Mouse (Mus musculus): ENCODE results near the gene Egfr.

The Egfr gene

DNA sequence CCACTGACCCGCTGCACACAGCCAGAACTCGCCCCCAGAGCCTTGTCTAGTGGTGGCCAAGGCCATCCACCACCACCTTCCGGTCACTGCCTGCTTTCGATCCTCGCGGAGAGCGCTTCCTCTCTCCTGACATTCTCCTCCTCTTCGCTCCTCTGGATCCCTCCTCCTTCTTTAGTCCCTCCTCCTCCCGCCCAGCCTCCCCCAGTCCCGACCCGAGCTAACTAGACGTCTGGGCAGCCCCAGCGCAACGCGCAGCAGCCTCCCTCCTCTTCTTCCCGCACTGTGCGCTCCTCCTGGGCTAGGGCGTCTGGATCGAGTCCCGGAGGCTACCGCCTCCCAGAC lies at the start of gene Egfr:
TSS of gene Egfr (plus strand) at position 197 of the 342 bp plus-strand sequence.
- in situ Hi-C loops (cut with MseI, MboI): no loop called here

DNA sequence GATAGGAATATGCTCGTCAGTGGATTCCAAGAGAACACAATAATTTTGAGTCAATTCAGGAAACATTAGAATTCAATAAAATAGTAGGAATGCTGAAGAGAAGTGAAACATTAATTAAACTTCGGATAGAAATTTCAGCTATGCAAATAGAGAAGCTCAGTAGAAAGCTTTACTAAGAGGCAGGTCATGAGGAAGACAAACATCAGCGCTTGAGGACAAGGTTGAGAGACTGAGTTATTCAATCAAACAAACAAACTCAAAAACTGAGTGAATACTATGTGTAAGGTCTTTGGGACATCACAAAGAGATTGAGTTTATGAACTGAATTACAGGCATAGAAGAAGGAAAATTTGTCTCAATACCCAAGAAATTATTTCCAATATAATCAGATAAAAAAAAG lies 48.8 kb upstream of the Egfr start:
- in situ Hi-C loops (cut with MseI, MboI): no loop called here

DNA sequence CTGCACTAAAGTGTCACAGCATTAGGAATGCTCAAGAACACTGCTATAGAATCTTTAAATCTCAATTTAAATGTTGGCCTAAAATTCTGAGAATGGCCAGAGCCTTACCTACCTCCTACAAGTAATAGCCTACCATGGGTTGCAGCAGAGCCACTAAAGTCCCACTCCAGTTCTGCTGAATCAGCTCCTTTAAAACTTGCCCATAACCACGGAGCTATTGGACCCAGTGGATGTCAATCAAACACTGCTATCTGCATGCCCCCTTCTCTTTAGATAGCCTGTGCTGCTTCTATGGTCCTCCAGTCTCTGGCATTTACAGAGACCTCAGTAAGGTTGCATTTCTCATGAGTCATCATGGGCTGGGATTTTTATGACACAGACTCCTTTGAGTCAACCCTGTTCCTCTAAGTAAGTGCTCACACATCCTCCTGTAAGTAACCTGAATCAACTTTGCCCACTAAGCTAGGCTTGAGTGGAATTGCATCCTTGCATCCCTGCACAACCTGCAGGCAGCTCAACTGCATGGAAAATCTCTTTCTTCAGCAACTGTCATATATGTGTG lies 16.8 kb upstream of the Egfr start:
- in situ Hi-C loops (cut with MseI, MboI): no loop called here

- in situ Hi-C loops (cut with MseI, MboI): no loop called here
Observed at GRCm38 (mm10) chr11:16737323-16737722, 14.7 kb upstream of the Egfr start.

- in situ Hi-C loops (cut with MseI, MboI): no loop called here
Observed at GRCm38 (mm10) chr11:16738691-16739090, 13.3 kb upstream of the Egfr start.

DNA sequence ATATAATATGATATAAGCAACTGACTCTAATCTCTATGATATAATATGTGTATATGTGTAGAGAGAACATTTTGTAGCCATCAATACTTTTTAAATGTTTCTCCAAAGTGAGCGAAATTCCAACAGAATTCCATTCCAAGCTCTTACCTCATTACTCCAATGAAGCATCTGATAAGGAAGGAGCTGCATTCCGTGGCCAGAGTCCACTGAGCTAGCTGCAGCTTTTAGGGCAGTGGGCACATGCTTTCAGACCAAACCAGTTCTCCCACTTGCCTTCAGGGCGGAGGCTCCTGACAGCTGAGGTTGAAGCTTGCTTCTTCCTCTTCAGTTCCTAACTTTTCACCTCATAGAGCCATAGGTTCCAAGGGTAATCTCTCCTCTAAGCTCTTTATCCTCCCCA lies 12.8 kb upstream of the Egfr start:
- in situ Hi-C loops (cut with MseI, MboI): no loop called here

- in situ Hi-C loops (cut with MseI, MboI): no loop called here
Observed at GRCm38 (mm10) chr11:16740691-16741611, 11.1 kb upstream of the Egfr start.

- in situ Hi-C loops (cut with MseI, MboI): no loop called here
Observed at GRCm38 (mm10) chr11:16742251-16742650, 9.8 kb upstream of the Egfr start.

DNA sequence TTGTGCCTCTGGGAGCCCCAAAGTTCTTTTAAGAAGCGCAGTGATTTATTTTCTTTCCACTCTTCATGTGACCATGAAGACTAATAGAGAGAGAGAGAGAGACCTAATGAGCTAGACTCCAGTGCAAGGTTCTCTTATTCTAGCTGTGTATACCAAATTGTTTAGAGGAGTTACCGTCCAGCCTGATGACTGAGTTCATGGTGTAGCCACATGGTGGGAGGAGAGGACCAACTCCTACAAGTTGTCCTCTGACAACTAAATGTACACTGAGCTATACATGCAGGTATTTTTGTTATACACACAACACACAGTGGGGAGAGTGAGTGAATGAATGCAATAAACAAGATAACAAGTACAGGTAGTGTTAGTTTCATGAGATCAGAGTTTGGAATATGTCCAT lies 9.2 kb upstream of the Egfr start:
- in situ Hi-C loops (cut with MseI, MboI): no loop called here

DNA sequence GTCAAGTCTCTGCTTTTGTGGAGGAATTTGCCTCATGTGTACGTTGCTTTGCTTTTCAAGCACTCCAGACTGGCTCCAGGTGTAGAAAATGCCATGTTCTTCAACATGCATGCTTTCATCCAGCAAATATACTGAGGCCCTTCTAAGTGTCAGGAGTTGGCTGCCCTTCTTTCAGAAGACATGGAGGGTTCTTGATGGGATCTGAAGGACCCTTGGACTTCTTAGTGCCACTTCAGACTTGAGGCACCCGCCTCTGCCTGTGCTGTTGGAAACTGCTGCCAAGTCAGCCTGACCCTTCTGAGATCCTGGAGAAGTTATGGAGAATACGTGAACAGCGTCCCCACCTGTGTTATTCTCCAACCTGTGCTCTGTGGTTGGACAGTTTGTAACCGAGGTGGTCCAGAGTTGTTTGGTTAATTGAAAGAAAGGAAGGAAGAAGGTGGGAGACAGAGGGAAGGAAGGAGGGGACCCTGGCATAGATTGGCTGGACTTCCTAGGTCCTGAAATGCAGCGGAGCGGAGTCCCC lies 483 bp upstream of the Egfr start:
- in situ Hi-C loops (cut with MseI, MboI): no loop called here

GRCm38 (mm10) chr11:16752349-16753153 lies 548 bp downstream of the Egfr start:
- in situ Hi-C loops (cut with MseI, MboI): no loop called here

GRCm38 (mm10) chr11:16753154-16754040 lies 1.4 kb downstream of the Egfr start:
- in situ Hi-C loops (cut with MseI, MboI): no loop called here

DNA sequence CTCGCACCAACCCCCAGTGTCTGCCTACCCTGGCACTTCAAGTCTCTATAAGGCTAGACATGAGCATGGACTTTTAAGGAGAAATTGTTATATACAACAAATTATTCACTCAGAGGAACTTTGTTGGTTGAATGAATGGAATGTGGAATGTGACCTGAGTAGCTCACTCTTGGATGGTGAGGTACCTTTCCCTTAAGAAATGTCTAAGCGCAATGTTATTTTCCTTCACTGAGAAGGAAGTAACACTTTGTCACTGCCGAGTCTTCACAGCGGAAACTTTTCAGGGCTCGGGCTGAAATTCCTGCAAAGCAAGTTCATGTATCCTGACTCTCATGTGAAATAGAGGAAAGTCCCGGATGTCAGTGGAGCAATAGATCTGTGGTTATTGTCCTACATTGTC lies 7.9 kb downstream of the Egfr start:
- in situ Hi-C loops (cut with MseI, MboI): no loop called here

DNA sequence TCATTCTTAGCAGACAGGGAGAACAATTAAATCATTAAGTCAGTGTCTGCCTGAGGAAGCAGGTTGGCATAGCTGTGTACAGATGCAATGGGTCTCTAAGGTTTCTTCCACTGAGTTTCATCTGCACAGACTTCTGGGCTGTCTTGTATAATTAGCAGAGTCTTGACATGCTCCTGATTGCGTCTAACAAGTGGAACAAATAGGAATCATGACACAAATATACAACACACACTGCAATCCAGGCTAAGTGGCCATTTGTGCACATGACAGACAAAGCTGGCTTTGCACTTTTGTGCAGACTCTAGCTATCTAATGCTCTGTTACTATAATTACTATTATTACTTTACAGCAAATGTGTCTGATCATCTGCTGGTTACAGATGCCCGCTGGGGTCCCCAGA lies 9.2 kb downstream of the Egfr start:
- in situ Hi-C loops (cut with MseI, MboI): no loop called here

- in situ Hi-C loops (cut with MseI, MboI): no loop called here
Observed at GRCm38 (mm10) chr11:16766038-16766815, 14.2 kb downstream of the Egfr start.

- in situ Hi-C loops (cut with MseI, MboI): no loop called here
Observed at GRCm38 (mm10) chr11:16767984-16768383, 16.0 kb downstream of the Egfr start.

DNA sequence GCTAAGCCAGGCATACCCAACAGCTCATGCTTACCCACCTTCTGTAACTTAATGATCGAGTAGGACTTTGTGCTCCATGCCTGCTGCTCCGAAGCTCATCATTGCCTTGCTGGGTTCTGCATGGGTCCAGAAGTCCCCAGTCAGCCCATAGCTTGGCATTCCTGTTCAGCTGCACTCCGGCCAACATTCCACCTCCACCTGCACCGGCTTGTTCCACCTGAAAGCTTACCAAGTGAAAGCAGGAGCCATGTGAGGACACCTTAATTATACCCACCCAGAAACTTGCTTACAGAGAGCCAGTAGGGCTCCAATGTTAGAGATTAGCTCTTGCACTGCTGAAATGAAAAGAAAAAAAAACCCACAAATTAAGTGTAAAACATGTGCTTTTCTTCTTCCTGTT lies 17.3 kb downstream of the Egfr start:
- in situ Hi-C loops (cut with MseI, MboI): no loop called here

DNA sequence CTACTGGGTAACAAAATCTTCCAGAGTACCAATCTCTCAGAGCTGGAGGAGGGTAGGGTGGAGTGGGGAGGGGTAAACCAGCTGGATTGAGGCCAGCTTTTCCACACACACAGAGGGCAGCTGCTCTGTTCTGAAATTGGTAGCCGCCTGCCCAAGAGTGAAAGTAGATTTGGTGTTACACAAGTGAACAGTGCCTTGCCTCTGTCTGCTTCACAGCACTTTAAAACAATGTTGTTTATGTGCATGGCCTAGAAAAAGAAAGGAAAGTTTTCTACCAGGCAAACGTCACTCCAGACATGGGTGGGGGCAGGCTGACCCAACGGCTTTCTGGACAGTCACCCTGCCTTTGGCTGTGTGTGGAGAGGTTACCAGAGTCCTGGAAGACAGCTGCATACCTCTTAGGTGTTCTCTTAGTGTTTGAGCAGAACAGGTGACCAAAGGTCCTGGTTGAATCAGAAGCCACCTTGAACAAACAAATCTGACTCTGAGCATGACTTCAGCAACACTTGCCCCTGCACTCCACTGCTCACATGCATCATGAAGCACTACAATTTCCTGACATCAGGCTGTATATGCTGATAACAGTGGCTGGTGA lies 17.8 kb downstream of the Egfr start:
- in situ Hi-C loops (cut with MseI, MboI): no loop called here

GRCm38 (mm10) chr11:16770966-16771365 lies 19.0 kb downstream of the Egfr start:
- in situ Hi-C loops (cut with MseI, MboI): no loop called here

DNA sequence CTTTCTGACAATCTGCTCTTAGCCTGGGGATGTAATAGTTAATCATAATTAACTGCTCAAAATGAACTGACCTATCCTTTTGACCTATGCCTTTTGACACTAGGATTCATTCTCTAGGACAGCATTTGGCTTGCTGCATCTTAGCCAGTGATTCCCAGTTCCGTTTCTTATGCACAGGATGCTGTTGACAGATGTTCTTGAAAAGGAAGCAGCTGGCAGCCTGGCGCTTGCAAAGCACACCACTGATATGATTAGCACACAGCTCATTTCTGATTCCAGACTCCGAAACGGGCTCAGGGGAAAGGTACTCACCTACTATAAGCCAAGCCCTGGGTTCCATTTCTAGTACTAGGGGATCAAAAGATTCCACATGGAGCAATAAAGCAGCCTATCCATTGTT lies 20.7 kb downstream of the Egfr start:
- in situ Hi-C loops (cut with MseI, MboI): no loop called here
